Comparison of ENCODE assay signal across 22 mouse cellular contexts in genomic region chr9:64795846-64796615, GRCm38 (mm10). TPM values are rescaled to one million over a fixed set of nuclear protein-coding genes. Genes with fewer than 3 reads are reported as not detected.
DNase-seq lines count a peak whose midpoint lies in the region; ATAC-seq and TF ChIP-seq lines count a peak whose summit lies in the region.
"Had no signal": no experiment of that assay in that cellular context is flagged by ENCODE, and none has a peak within 500 bp of the region (broad histone marks: within the 10 kb centered on the region; RNA-seq: fewer than 3 reads in every experiment).

No protein-coding gene starts in this region.

- H3K27ac ChIP-seq in brown adipose tissue, adult 24 weeks (replicated peaks; ENCODE audit: low read depth, low read length), result peak overlapping the region; percentile 74
- H3K27ac ChIP-seq in liver, embryonic 15.5 days (replicated peaks), result peak overlapping the region; percentile 99
- no peak overlapping the region for H3K27ac ChIP-seq in midbrain, postnatal 0 days (ENCODE audit: low read depth, low read length)
- H3K27ac ChIP-seq: forebrain, embryonic 12.5 days; heart, embryonic 13.5 days; hindbrain, postnatal 0 days; limb, embryonic 12.5 days had no signal

- H3K4me3 ChIP-seq in brown adipose tissue, adult 24 weeks (ENCODE audit: insufficient read depth, low read depth, low read length), result no peak overlapping the region
- 0 out of 2 replicates have a peak overlapping the region, but pooled peaks have one; percentile 3 for H3K4me3 ChIP-seq in liver, embryonic 15.5 days (replicated peaks)
- no peak overlapping the region for H3K4me3 ChIP-seq in midbrain, postnatal 0 days (ENCODE audit: low read depth, low read length)
- H3K4me3 ChIP-seq: forebrain, embryonic 12.5 days; heart, embryonic 13.5 days; limb, embryonic 12.5 days; myocyte had no signal

- no peaks in the 10 kb centered on the region for H3K9me3 ChIP-seq in liver, embryonic 15.5 days (replicated peaks)
- no peaks in the 10 kb centered on the region for H3K9me3 ChIP-seq in midbrain, postnatal 0 days (ENCODE audit: low read length)
- H3K9me3 ChIP-seq: forebrain, embryonic 12.5 days; heart, embryonic 13.5 days had no signal

- ATAC-seq in liver, embryonic 15.5 days (ENCODE audit: insufficient read depth), result no peak
- ATAC-seq in midbrain, postnatal 0 days (ENCODE audit: low FRiP score), result no peak
- ATAC-seq: hindbrain, postnatal 0 days had no signal

- peak; percentile 19 for DNase-seq in heart, adult 11 months
- no peak for DNase-seq in heart, adult 18-20 months
- DNase-seq in 416B (ENCODE audit: low read depth), result peak; percentile 82
- no peak for DNase-seq in gastrocnemius, postnatal 4 days (ENCODE audit: low spot score in 2 of 2)
- no peak for DNase-seq in kidney, adult 8-10 months
- DNase-seq in midbrain, postnatal 0 days (ENCODE audit: low spot score), result no peak
- DNase-seq: cerebellum, adult 11-12 months; cerebellum, postnatal 25 days; gastrocnemius, postnatal 14 days; heart, postnatal 36 days; kidney, adult 2 months; kidney, postnatal 36 days; layer of hippocampus, adult 9-11 months; lung, postnatal 10 days; thymus, postnatal 36 days had no signal

- H3K4me1 ChIP-seq in brown adipose tissue, adult 24 weeks (ENCODE audit: control insufficient read depth, insufficient read depth, insufficient read length, low read length), result peaks cover 6% of the 10 kb centered on the region; the same call in 1 of the 2 replicates
- peaks cover 63% of the 10 kb centered on the region for H3K4me1 ChIP-seq in liver, embryonic 15.5 days (replicated peaks)
- H3K4me1 ChIP-seq in midbrain, postnatal 0 days (ENCODE audit: insufficient read depth, low read length), result no peaks in the 10 kb centered on the region

- no peaks in the 10 kb centered on the region for H3K36me3 ChIP-seq in liver, embryonic 15.5 days (replicated peaks)
- H3K36me3 ChIP-seq in midbrain, postnatal 0 days (ENCODE audit: insufficient read depth, low read length), result no peaks in the 10 kb centered on the region
- H3K36me3 ChIP-seq: forebrain, embryonic 12.5 days; heart, embryonic 13.5 days; limb, embryonic 12.5 days had no signal

- H3K9ac ChIP-seq in liver, embryonic 15.5 days, result 0 out of 2 replicates have a peak overlapping the region, but pooled peaks have one; percentile 21
- H3K9ac ChIP-seq in midbrain, postnatal 0 days (replicated peaks; ENCODE audit: low read length, poor library complexity, severe bottlenecking), result no peak overlapping the region
- H3K9ac ChIP-seq: forebrain, embryonic 12.5 days; heart, embryonic 13.5 days; limb, embryonic 12.5 days had no signal

- H3K27me3 ChIP-seq in liver, embryonic 15.5 days, result no peaks in the 10 kb centered on the region
- H3K27me3 ChIP-seq in midbrain, postnatal 0 days (ENCODE audit: insufficient read depth, low read length), result no peaks in the 10 kb centered on the region
- H3K27me3 ChIP-seq: forebrain, embryonic 12.5 days; heart, embryonic 13.5 days; limb, embryonic 12.5 days had no signal

- 0 out of 2 replicates have a peak overlapping the region, but pooled peaks have one; percentile 5 for H3K4me2 ChIP-seq in liver, embryonic 15.5 days
- no peak overlapping the region for H3K4me2 ChIP-seq in midbrain, postnatal 0 days (ENCODE audit: low read depth, low read length, poor library complexity, severe bottlenecking)
- H3K4me2 ChIP-seq: forebrain, embryonic 12.5 days; heart, embryonic 13.5 days; limb, embryonic 12.5 days had no signal

- TF ChIP-seq CTCF in midbrain, postnatal 0 days (IDR thresholded peaks at IDR 0.05), result no peak

- 57% methylated on average over 3 of the region's 3 CpGs for WGBS in liver, embryonic 15.5 days (ENCODE audit: insufficient replicate concordance)
- WGBS in midbrain, postnatal 0 days, result 77% methylated on average over 3 of the region's 3 CpGs

RNA-seq across cellular contexts. Expression of gene Dennd4a, which starts 15.1 kb away (rescaled TPM):
- 1 to 10 TPM; 5.7 to 7.9 TPM for total RNA-seq in heart, adult 18-20 months (2021)
- 11.0 and 24.6 TPM in 2 replicates for polyA plus RNA-seq in brown adipose tissue, adult 24 weeks (2012; ENCODE audit: insufficient read depth, insufficient read length, missing spikeins)
- polyA plus RNA-seq in liver, embryonic 15.5 days (2015; fragmentation: Nextera tagmentation; extraction: Ambion mirVana), result 34.2 and 41.6 TPM in 2 replicates
- 10 to 100 TPM; 10.9 to 13.1 TPM for total RNA-seq in gastrocnemius, postnatal 4 days (2021)
- 15.2 and 20.7 TPM in 2 replicates for total RNA-seq in midbrain, postnatal 0 days (2014; rRNA removed)
- polyA plus RNA-seq in midbrain, postnatal 0 days (2015; fragmentation: Nextera tagmentation; extraction: Ambion mirVana), result 5.3 and 7.1 TPM in 2 replicates

RNA-seq across cellular contexts. Expression of gene Rab11a, which starts 58.5 kb away (rescaled TPM):
- total RNA-seq in heart, adult 18-20 months (2021), result 100 to 1,000 TPM; 176 to 180 TPM
- 141 and 169 TPM in 2 replicates for polyA plus RNA-seq in brown adipose tissue, adult 24 weeks (2012; ENCODE audit: insufficient read depth, insufficient read length, missing spikeins)
- 192 and 214 TPM in 2 replicates for polyA plus RNA-seq in liver, embryonic 15.5 days (2015; fragmentation: Nextera tagmentation; extraction: Ambion mirVana)
- total RNA-seq in gastrocnemius, postnatal 4 days (2021), result 100 to 1,000 TPM; 145 to 155 TPM
- 206 and 254 TPM in 2 replicates for total RNA-seq in midbrain, postnatal 0 days (2014; rRNA removed)
- polyA plus RNA-seq in midbrain, postnatal 0 days (2015; fragmentation: Nextera tagmentation; extraction: Ambion mirVana), result 459 and 473 TPM in 2 replicates

Comparison
In these comparisons a context has a peak if more than half of its experiments do, and no peak if none do; other contexts are left out.
1. DNase-seq: peak in heart, adult 11 months (single experiment) and 416B (single experiment); none in heart, adult 18-20 months (0 of 2), gastrocnemius, postnatal 4 days (0 of 2), kidney, adult 8-10 months (0 of 2) and midbrain, postnatal 0 days (single experiment).